Mouse (Mus musculus) stomach, embryonic 16.5 days (tissue): ENCODE measurements at regions not wholly inside any gene's neighbourhood (a gene's known extent, or its start where the extent isn't known, plus 50 kb on each side); places are given as distances from the start of the nearest gene placed in this dataset.

Experiments used
- ATAC-seq: fragments of 200-750 bp; cut with Nextera tagmentation; 2 replicates; pipeline ENCODE4 v1.8.0; 2017; ENCODE audit warnings: moderate number of reproducible peaks, moderate TSS enrichment; ENCODE audit not compliant: insufficient read depth, low FRiP score
- H3K27ac ChIP-seq: fragments of 300-500 bp; sonication (generic); 2 replicates; pipeline ENCODE4 v1.5.1; 2014; ENCODE audit warnings: low read length
- H3K27me3 ChIP-seq: fragments of 300-500 bp; sonication (generic); 2 replicates; pipeline ENCODE4 v1.6.1; 2014; ENCODE audit warnings: low read length, control low read depth, mixed read lengths; ENCODE audit not compliant: control insufficient read depth, insufficient read depth
- H3K36me3 ChIP-seq: fragments of 300-500 bp; sonication (generic); 2 replicates; pipeline ENCODE4 v1.6.1; 2014; ENCODE audit warnings: low read length; ENCODE audit not compliant: control insufficient read depth, insufficient read depth
- H3K4me1 ChIP-seq: fragments of 300-500 bp; sonication (generic); 2 replicates; pipeline ENCODE4 v1.6.1; 2014; ENCODE audit warnings: low read length, control low read depth, mixed read lengths; ENCODE audit not compliant: control insufficient read depth, insufficient read depth
- H3K4me2 ChIP-seq: fragments of 300-500 bp; sonication (generic); 2 replicates; pipeline ENCODE4 v1.6.1; 2014; ENCODE audit warnings: low read depth, low read length, mixed read lengths
- H3K4me3 ChIP-seq: fragments of 300-500 bp; sonication (generic); replicated peaks from 2 replicates; pipeline ENCODE4 v1.5.1; 2014; ENCODE audit warnings: mild to moderate bottlenecking, low read length
- H3K9ac ChIP-seq: fragments of 300-500 bp; sonication (generic); 2 replicates; pipeline ENCODE4 v1.6.1; 2014; ENCODE audit warnings: low read length
- H3K9me3 ChIP-seq: fragments of 300-500 bp; sonication (generic); replicated peaks from 2 replicates; pipeline ENCODE4 v1.6.1; 2016; ENCODE audit warnings: low read length, control low read depth; ENCODE audit not compliant: control insufficient read depth
- WGBS: fragments of 180-500 bp; shearing (Covaris S2); extraction: QIAGEN DNeasy Blood & Tissue Kit; methylation state at CpG from one replicate; pipeline ENCODE4 v1.1.7; 2014; 5-methylcytosine and 5-hydroxymethylcytosine counted together

DNA sequence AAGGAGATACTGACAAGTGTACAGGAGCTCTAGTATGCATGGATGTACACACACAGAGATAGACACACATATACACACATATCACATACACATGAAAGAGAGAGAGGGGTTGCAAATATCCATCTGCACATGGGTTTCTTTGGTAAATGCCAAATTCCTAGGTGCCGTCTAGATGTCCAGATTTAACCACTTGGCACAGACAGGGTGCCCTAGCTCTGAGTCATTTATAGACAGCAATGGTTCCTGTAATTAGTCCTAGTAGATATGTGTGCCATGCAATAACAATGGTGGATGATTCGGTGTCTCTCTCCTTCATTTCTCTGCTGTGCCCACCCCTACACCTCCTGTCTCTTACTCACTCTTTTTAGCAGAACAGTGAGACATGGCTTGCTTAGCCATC is 389.7 kb downstream of the Cd83 start:
- 94% methylated on average over 2 of the region's 2 CpGs for WGBS

GRCm38 (mm10) chr13:44175300-44176036 is 390.9 kb downstream of the Cd83 start:
- Histone ChIP-seq H3K4me3 (no peak overlapping the region), H3K4me1 (no peaks in the 10 kb centered on the region), H3K27me3 (no peaks in the 10 kb centered on the region), H3K9ac (no peak overlapping the region), H3K4me2 (no peak overlapping the region), H3K27ac (no peak overlapping the region), H3K36me3 (no peaks in the 10 kb centered on the region), H3K9me3 (no peaks in the 10 kb centered on the region)
- ATAC-seq, result no peak
- 73% methylated on average over 8 of the region's 8 CpGs for WGBS

More for the DNA sequence above, 389.7 kb downstream of the Cd83 start:
- Histone ChIP-seq H3K36me3 (no peaks in the 10 kb centered on the region), H3K27ac (no peak overlapping the region), H3K4me1 (no peaks in the 10 kb centered on the region), H3K4me3 (no peak overlapping the region), H3K9ac (no peak overlapping the region), H3K27me3 (no peaks in the 10 kb centered on the region), H3K9me3 (no peaks in the 10 kb centered on the region), H3K4me2 (no peak overlapping the region)
- no peak for ATAC-seq

DNA sequence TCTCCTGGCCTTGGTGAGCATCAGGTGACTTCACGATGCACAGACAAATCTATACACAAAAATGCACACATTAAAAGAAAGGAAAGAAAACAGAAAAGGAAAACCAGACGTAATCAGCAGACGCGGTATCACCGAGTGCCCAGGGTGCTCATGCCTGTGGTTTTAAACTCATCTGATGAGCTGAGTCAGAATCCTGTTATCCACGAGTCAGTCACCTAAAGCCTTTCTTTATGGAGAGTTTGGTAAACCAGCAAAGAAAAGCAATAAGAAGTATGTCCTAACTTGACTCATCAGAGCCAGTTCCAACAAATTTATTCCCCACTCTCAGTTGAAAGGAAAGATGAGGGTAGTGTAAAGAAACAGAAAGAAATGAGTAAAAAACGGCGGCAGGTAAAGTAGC is 391.5 kb downstream of the Cd83 start:
- Histone ChIP-seq H3K36me3 (no peaks in the 10 kb centered on the region), H3K4me3 (no peak overlapping the region), H3K27me3 (no peaks in the 10 kb centered on the region), H3K9me3 (no peaks in the 10 kb centered on the region), H3K4me1 (no peaks in the 10 kb centered on the region), H3K4me2 (no peak overlapping the region), H3K27ac (no peak overlapping the region), H3K9ac (no peak overlapping the region)
- no peak for ATAC-seq
- WGBS, result 84% methylated on average over 8 of the region's 8 CpGs

DNA sequence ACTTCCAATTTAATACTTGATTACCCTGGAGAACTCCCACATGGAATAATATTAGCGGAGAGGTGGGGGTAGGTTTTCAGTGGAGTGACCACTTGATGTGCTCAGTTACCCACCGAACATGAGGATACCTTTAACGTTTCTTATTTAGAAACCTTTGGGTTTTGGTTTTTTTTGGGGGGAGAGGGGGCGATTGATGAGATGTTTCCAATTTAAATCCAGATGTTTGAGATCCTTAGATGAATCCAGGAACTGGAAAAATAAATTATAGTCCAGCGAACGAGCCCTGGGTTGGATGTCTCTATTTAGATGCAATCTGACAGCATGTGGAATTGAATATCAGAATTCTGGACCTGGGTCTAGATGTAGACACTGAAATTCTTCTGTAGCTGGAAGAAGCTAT is 393.4 kb downstream of the Cd83 start:
- Histone ChIP-seq H3K27me3 (no peaks in the 10 kb centered on the region), H3K9me3 (no peaks in the 10 kb centered on the region), H3K4me1 (0 out of 2 replicates have a peak, but pooled peaks cover 4% of the 10 kb centered on the region), H3K9ac (no peak overlapping the region), H3K4me2 (no peak overlapping the region), H3K4me3 (no peak overlapping the region), H3K27ac (no peak overlapping the region), H3K36me3 (no peaks in the 10 kb centered on the region)
- ATAC-seq, result no peak
- 79% methylated on average over 6 of the region's 6 CpGs for WGBS

DNA sequence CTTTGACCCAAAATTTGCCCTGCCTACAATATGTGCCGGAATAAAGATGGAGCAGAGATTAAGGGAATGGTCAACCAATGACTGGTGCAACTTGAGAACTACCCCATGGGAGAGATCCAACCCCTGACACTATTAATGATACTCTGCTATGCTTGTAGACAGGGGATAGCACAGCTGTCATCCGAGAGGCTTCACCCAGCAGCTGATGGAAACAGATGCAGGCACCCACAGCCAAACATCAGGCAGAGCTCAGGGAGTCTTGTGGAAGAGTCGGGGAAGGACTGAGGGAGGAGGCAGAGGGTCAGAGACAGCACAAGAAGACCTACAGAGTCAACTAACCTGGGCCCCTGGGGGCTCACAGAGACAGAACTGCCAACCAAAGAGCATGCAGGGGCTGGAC is 395.8 kb downstream of the Cd83 start:
- Histone ChIP-seq H3K4me1 (0 out of 2 replicates have a peak, but pooled peaks cover 4% of the 10 kb centered on the region), H3K4me3 (no peak overlapping the region), H3K27me3 (no peaks in the 10 kb centered on the region), H3K9me3 (no peaks in the 10 kb centered on the region), H3K36me3 (no peaks in the 10 kb centered on the region), H3K27ac (no peak overlapping the region), H3K4me2 (no peak overlapping the region), H3K9ac (no peak overlapping the region)
- no peak for ATAC-seq
- 64% methylated on average over 3 of the region's 3 CpGs for WGBS

DNA sequence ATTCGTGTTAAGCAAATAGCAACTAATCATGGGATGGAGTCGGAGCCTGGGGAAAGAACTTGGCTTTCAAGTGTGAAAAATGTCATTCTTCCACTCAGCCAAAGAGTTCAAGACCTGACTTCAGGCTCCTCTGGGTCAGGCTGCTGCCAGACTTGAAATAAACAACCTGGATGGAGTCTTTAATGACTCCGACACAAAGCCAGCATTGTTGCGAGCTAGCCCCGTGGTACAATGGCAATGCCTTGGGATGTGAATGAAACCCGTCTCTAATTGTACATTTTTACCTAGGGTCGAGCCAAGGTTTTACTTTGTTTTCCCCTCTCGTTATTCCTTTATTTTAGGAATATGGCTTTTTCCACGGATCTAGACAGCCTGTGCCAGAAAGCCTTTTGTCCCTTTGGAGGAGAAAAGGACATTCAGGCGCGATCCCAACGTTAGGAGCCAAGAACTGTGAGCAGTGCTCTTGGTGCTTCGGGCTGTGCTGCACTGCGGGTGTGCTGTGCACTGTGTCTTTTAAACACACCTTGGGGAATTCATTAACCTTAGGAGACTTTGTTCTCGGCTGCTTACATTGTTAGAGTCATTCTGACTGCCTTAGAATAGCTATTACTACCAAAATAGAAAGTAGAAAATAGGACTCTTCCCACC is 398.1 kb downstream of the Cd83 start:
- Histone ChIP-seq H3K9ac (no peak overlapping the region), H3K4me1 (0 out of 2 replicates have a peak, but pooled peaks cover 4% of the 10 kb centered on the region), H3K9me3 (no peaks in the 10 kb centered on the region), H3K36me3 (no peaks in the 10 kb centered on the region), H3K27ac (no peak overlapping the region), H3K4me2 (no peak overlapping the region), H3K27me3 (no peaks in the 10 kb centered on the region), H3K4me3 (no peak overlapping the region)
- no peak; the same call in 1 of the 2 replicates for ATAC-seq
- WGBS, result 23% methylated on average over 15 of the region's 15 CpGs

GRCm38 (mm10) chr13:44195365-44195764 is 410.8 kb downstream of the Cd83 start:
- ATAC-seq, result no peak
- no peaks in the 10 kb centered on the region for H3K4me1 ChIP-seq
- 93% methylated on average over 5 of the region's 5 CpGs for WGBS
- no peak overlapping the region for H3K27ac ChIP-seq
- H3K36me3 ChIP-seq, result no peaks in the 10 kb centered on the region
- H3K9me3 ChIP-seq, result no peaks in the 10 kb centered on the region
- H3K9ac ChIP-seq, result no peak overlapping the region
- no peak overlapping the region for H3K4me3 ChIP-seq
- no peak overlapping the region for H3K4me2 ChIP-seq
- H3K27me3 ChIP-seq, result no peaks in the 10 kb centered on the region

DNA sequence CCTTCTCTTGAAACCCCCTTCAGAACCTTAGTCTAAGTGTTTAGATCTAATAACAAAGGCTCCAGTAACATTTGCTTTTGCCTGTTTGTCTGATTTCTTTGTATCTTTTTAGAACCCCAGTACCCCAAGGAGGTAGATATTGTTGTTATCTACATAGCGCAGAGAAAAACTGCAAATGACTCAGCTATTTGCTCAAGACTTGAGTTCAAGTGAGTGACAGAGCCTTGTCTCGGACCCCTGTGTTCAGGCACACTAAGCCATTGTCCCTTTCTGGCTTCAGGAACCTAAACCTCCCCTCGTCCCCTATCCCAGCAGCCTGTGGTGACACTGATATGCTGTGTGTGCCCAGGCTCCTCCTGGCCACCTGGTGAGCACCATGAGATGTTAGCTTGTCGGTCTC is 421.5 kb downstream of the Cd83 start:
- H3K9ac ChIP-seq, result no peak overlapping the region
- ATAC-seq, result no peak
- WGBS, result 72% methylated on average over 4 of the region's 4 CpGs

GRCm38 (mm10) chr13:44206448-44206847 is 421.9 kb downstream of the Cd83 start:
- no peaks in the 10 kb centered on the region for H3K36me3 ChIP-seq
- H3K27ac ChIP-seq, result no peak overlapping the region
- no peaks in the 10 kb centered on the region for H3K27me3 ChIP-seq
- H3K9ac ChIP-seq, result no peak overlapping the region
- 87% methylated on average over 4 of the region's 4 CpGs for WGBS
- H3K4me1 ChIP-seq, result peaks cover 10% of the 10 kb centered on the region; the same call in 1 of the 2 replicates
- ATAC-seq, result no peak
- H3K9me3 ChIP-seq, result no peaks in the 10 kb centered on the region
- H3K4me3 ChIP-seq, result no peak overlapping the region
- H3K4me2 ChIP-seq, result no peak overlapping the region

More for the DNA sequence above, 421.5 kb downstream of the Cd83 start:
- Histone ChIP-seq H3K36me3 (no peaks in the 10 kb centered on the region), H3K9me3 (no peaks in the 10 kb centered on the region), H3K4me1 (peaks cover 10% of the 10 kb centered on the region; the same call in 1 of the 2 replicates), H3K4me3 (no peak overlapping the region), H3K27me3 (no peaks in the 10 kb centered on the region), H3K27ac (no peak overlapping the region), H3K4me2 (no peak overlapping the region)
